Mouse (Mus musculus): ENCODE results near the gene Alg14. TPM values are rescaled to one million over a fixed set of nuclear protein-coding genes. Genes with fewer than 3 reads are reported as not detected.

The Alg14 gene
- total RNA-seq, 2 experiments from 2014 or later, result 15.2 to 16.3 TPM

GRCm38 (mm10) chr3:121389366-121389765 is 97.8 kb downstream of the Alg14 start:
- intact Hi-C loops (cut with DNase I), result no loop called here
- no peak for DNase-seq (ENCODE audit: low spot score in 2 of 2)

GRCm38 (mm10) chr3:121389860-121390530 is 98.4 kb downstream of the Alg14 start:
- intact Hi-C loops (cut with DNase I), result no loop called here
- peak; percentile 4 to 26 for DNase-seq (ENCODE audit: low spot score in 2 of 2)

- no peak for DNase-seq (ENCODE audit: low spot score in 2 of 2)
- intact Hi-C loops (cut with DNase I), result no loop called here
Measured at GRCm38 (mm10) chr3:121390724-121391123, 99.2 kb downstream of the Alg14 start.

- intact Hi-C loops (cut with DNase I), result no loop called here
Measured at GRCm38 (mm10) chr3:121395588-121396295, 104.2 kb downstream of the Alg14 start.

GRCm38 (mm10) chr3:121396561-121396960 is 105.0 kb downstream of the Alg14 start:
- intact Hi-C loops (cut with DNase I), result no loop called here
- no peak for DNase-seq (ENCODE audit: low spot score in 2 of 2)

More at GRCm38 (mm10) chr3:121395588-121396295, 104.2 kb downstream of the Alg14 start:
- DNase-seq (ENCODE audit: low spot score in 2 of 2), result no peak

- no peak for DNase-seq (ENCODE audit: low spot score in 2 of 2)
- intact Hi-C loops (cut with DNase I), result no loop called here
Measured at GRCm38 (mm10) chr3:121397007-121397406, 105.4 kb downstream of the Alg14 start.

- DNase-seq (ENCODE audit: low spot score in 2 of 2), result no peak
- intact Hi-C loops (cut with DNase I), result no loop called here
Measured at GRCm38 (mm10) chr3:121401384-121401783, 109.8 kb downstream of the Alg14 start.

GRCm38 (mm10) chr3:121402096-121402495 is 110.5 kb downstream of the Alg14 start:
- no peak for DNase-seq (ENCODE audit: low spot score in 2 of 2)
- intact Hi-C loops (cut with DNase I), result no loop called here

GRCm38 (mm10) chr3:121403449-121403848 is 111.9 kb downstream of the Alg14 start:
- intact Hi-C loops (cut with DNase I), result no loop called here
- DNase-seq (ENCODE audit: low spot score in 2 of 2), result no peak

GRCm38 (mm10) chr3:121405101-121405500 is 113.5 kb downstream of the Alg14 start:
- intact Hi-C loops (cut with DNase I), result no loop called here
- no peak for DNase-seq (ENCODE audit: low spot score in 2 of 2)

- intact Hi-C loops (cut with DNase I), result no loop called here
- no peak for DNase-seq (ENCODE audit: low spot score in 2 of 2)
Measured at GRCm38 (mm10) chr3:121407417-121407816, 115.8 kb downstream of the Alg14 start.

- intact Hi-C loops (cut with DNase I), result no loop called here
- DNase-seq (ENCODE audit: low spot score in 2 of 2), result no peak
Measured at GRCm38 (mm10) chr3:121408386-121408785, 116.8 kb downstream of the Alg14 start.

GRCm38 (mm10) chr3:121411450-121411849 is 119.9 kb downstream of the Alg14 start:
- no peak for DNase-seq (ENCODE audit: low spot score in 2 of 2)
- intact Hi-C loops (cut with DNase I), result no loop called here

Other genes with a start within 250 kb of the Alg14 start
- gene Rwdd3, start 120.1 kb upstream of the Alg14 start, total RNA-seq (2021), result 10 to 100 TPM; 13.9 to 14.1 TPM
- gene Tmem56, start 8.7 kb upstream of the Alg14 start, total RNA-seq (2021), result 10 to 100 TPM; 47.1 to 47.3 TPM
- gene Cnn3, start 134.7 kb downstream of the Alg14 start, total RNA-seq (2021), result 10 to 100 TPM; 66.1 to 66.7 TPM
- not detected for gene Slc44a3, start 240.6 kb downstream of the Alg14 start, total RNA-seq (2021)

Measured in left cerebral cortex, postnatal 25 days (tissue).